Mouse (Mus musculus): ENCODE measurements around the gene Olfr1178. TPM values are rescaled to one million over a fixed set of nuclear protein-coding genes. Genes with fewer than 3 reads are reported as not detected.

The Olfr1178 gene
- polyA plus RNA-seq (2015; fragmentation: Nextera tagmentation; extraction: Ambion mirVana) = not detected in 2 replicates

- ATAC-seq (replicated peaks; ENCODE audit: extremely low read depth, insufficient read depth, low FRiP score) = no peak
- no peaks in the 10 kb centered on the region for H3K4me1 ChIP-seq (ENCODE audit: control insufficient read depth, insufficient read depth, low read length)
- no peak within 1 kb of the TSS for H3K4me3 ChIP-seq (ENCODE audit: low read length)
- no peaks in the 10 kb centered on the region for H3K9me3 ChIP-seq (replicated peaks; ENCODE audit: control insufficient read depth, low read length)
- no peak within 1 kb of the TSS for H3K4me2 ChIP-seq (ENCODE audit: low read depth, low read length)
- WGBS = 74% methylated on average over 1 of the region's 1 CpGs
- no peaks in the 10 kb centered on the region for H3K36me3 ChIP-seq (ENCODE audit: control insufficient read depth, insufficient read depth)
- H3K27ac ChIP-seq (ENCODE audit: low read length) = no peak within 1 kb of the TSS
- H3K9ac ChIP-seq (ENCODE audit: low read length) = no peak within 1 kb of the TSS
- H3K27me3 ChIP-seq (ENCODE audit: control insufficient read depth, insufficient read depth, low read length) = no peaks in the 10 kb centered on the region
Measured at GRCm38 (mm10) chr2:88386762-88387161, at the start of gene Olfr1178. TSS of gene Olfr1178 (plus strand) at chr2:88387062.

GRCm38 (mm10) chr2:88346392-88346791 is 40.5 kb upstream of the Olfr1178 start, which contains the start of gene Olfr1177-ps:
TSS of gene Olfr1177-ps (minus strand) at chr2:88346492.
- H3K4me3 ChIP-seq (ENCODE audit: low read length) = no peak within 1 kb of the TSS
- no peak within 1 kb of the TSS for H3K27ac ChIP-seq (ENCODE audit: low read length)
- no peaks in the 10 kb centered on the region for H3K9me3 ChIP-seq (replicated peaks; ENCODE audit: control insufficient read depth, low read length)
- no peaks in the 10 kb centered on the region for H3K36me3 ChIP-seq (ENCODE audit: control insufficient read depth, insufficient read depth)
- no peak within 1 kb of the TSS for H3K4me2 ChIP-seq (ENCODE audit: low read depth, low read length)
- WGBS = 55% methylated on average over 1 of the region's 1 CpGs
- no peak within 1 kb of the TSS for H3K9ac ChIP-seq (ENCODE audit: low read length)
- no peaks in the 10 kb centered on the region for H3K27me3 ChIP-seq (ENCODE audit: control insufficient read depth, insufficient read depth, low read length)
- H3K4me1 ChIP-seq (ENCODE audit: control insufficient read depth, insufficient read depth, low read length) = no peaks in the 10 kb centered on the region
- no peak for ATAC-seq (replicated peaks; ENCODE audit: extremely low read depth, insufficient read depth, low FRiP score)

GRCm38 (mm10) chr2:88356304-88356703 is 30.6 kb upstream of the Olfr1178 start:
- H3K4me2 ChIP-seq (ENCODE audit: low read depth, low read length) = no peak overlapping the region
- no peaks in the 10 kb centered on the region for H3K27me3 ChIP-seq (ENCODE audit: control insufficient read depth, insufficient read depth, low read length)
- no peaks in the 10 kb centered on the region for H3K9me3 ChIP-seq (replicated peaks; ENCODE audit: control insufficient read depth, low read length)
- no peak for ATAC-seq (replicated peaks; ENCODE audit: extremely low read depth, insufficient read depth, low FRiP score)
- H3K4me3 ChIP-seq (ENCODE audit: low read length) = no peak overlapping the region
- H3K27ac ChIP-seq (ENCODE audit: low read length) = no peak overlapping the region
- no peak overlapping the region for H3K9ac ChIP-seq (ENCODE audit: low read length)
- no peaks in the 10 kb centered on the region for H3K4me1 ChIP-seq (ENCODE audit: control insufficient read depth, insufficient read depth, low read length)
- 3% methylated on average over 2 of the region's 2 CpGs for WGBS
- H3K36me3 ChIP-seq (ENCODE audit: control insufficient read depth, insufficient read depth) = no peaks in the 10 kb centered on the region

GRCm38 (mm10) chr2:88406353-88406752 is 19.5 kb downstream of the Olfr1178 start, which contains the start of gene Olfr1179:
TSS of gene Olfr1179 (minus strand) at chr2:88406453.
- H3K4me3 ChIP-seq (ENCODE audit: low read length) = no peak within 1 kb of the TSS
- no peak within 1 kb of the TSS for H3K27ac ChIP-seq (ENCODE audit: low read length)
- no peaks in the 10 kb centered on the region for H3K4me1 ChIP-seq (ENCODE audit: control insufficient read depth, insufficient read depth, low read length)
- H3K4me2 ChIP-seq (ENCODE audit: low read depth, low read length) = no peak within 1 kb of the TSS
- no peaks in the 10 kb centered on the region for H3K9me3 ChIP-seq (replicated peaks; ENCODE audit: control insufficient read depth, low read length)
- no peaks in the 10 kb centered on the region for H3K27me3 ChIP-seq (ENCODE audit: control insufficient read depth, insufficient read depth, low read length)
- no peak within 1 kb of the TSS for H3K9ac ChIP-seq (ENCODE audit: low read length)
- no peaks in the 10 kb centered on the region for H3K36me3 ChIP-seq (ENCODE audit: control insufficient read depth, insufficient read depth)
- no peak for ATAC-seq (replicated peaks; ENCODE audit: extremely low read depth, insufficient read depth, low FRiP score)
- 69% methylated on average over 3 of the region's 3 CpGs for WGBS

GRCm38 (mm10) chr2:88419051-88419450 is 32.2 kb downstream of the Olfr1178 start, which contains the start of gene Olfr1180:
TSS of gene Olfr1180 (minus strand) at chr2:88419151.
- ATAC-seq (replicated peaks; ENCODE audit: extremely low read depth, insufficient read depth, low FRiP score) = no peak
- Histone ChIP-seq H3K27me3 (ENCODE audit: control insufficient read depth, insufficient read depth, low read length) (no peaks in the 10 kb centered on the region), H3K4me3 (ENCODE audit: low read length) (no peak within 1 kb of the TSS), H3K27ac (ENCODE audit: low read length) (no peak within 1 kb of the TSS), H3K4me2 (ENCODE audit: low read depth, low read length) (no peak within 1 kb of the TSS), H3K9ac (ENCODE audit: low read length) (no peak within 1 kb of the TSS), H3K9me3 (replicated peaks; ENCODE audit: control insufficient read depth, low read length) (no peaks in the 10 kb centered on the region), H3K4me1 (ENCODE audit: control insufficient read depth, insufficient read depth, low read length) (no peaks in the 10 kb centered on the region), H3K36me3 (ENCODE audit: control insufficient read depth, insufficient read depth) (no peaks in the 10 kb centered on the region)
- 56% methylated on average over 2 of the region's 2 CpGs for WGBS

- no peak for ATAC-seq (replicated peaks; ENCODE audit: extremely low read depth, insufficient read depth, low FRiP score)
- H3K27ac ChIP-seq (ENCODE audit: low read length) = no peak within 1 kb of the TSS
- H3K9ac ChIP-seq (ENCODE audit: low read length) = no peak within 1 kb of the TSS
- H3K27me3 ChIP-seq (ENCODE audit: control insufficient read depth, insufficient read depth, low read length) = no peaks in the 10 kb centered on the region
- H3K4me3 ChIP-seq (ENCODE audit: low read length) = no peak within 1 kb of the TSS
- WGBS = 88% methylated on average over 1 of the region's 1 CpGs
- no peaks in the 10 kb centered on the region for H3K36me3 ChIP-seq (ENCODE audit: control insufficient read depth, insufficient read depth)
- H3K9me3 ChIP-seq (replicated peaks; ENCODE audit: control insufficient read depth, low read length) = no peaks in the 10 kb centered on the region
- H3K4me2 ChIP-seq (ENCODE audit: low read depth, low read length) = no peak within 1 kb of the TSS
- no peaks in the 10 kb centered on the region for H3K4me1 ChIP-seq (ENCODE audit: control insufficient read depth, insufficient read depth, low read length)
Measured at GRCm38 (mm10) chr2:88426071-88426470, 39.2 kb downstream of the Olfr1178 start, which contains the start of gene Olfr1181. TSS of gene Olfr1181 (minus strand) at chr2:88426171.

- Histone ChIP-seq H3K27ac (ENCODE audit: low read length) (no peak within 1 kb of the TSS), H3K9me3 (replicated peaks; ENCODE audit: control insufficient read depth, low read length) (no peaks in the 10 kb centered on the region)
- 87% methylated on average over 1 of the region's 1 CpGs for WGBS
Measured at GRCm38 (mm10) chr2:88449031-88449430, 62.2 kb downstream of the Olfr1178 start, which contains the start of gene Gm13757. TSS of gene Gm13757 (minus strand) at chr2:88449131.

More at GRCm38 (mm10) chr2:88449031-88449430, 62.2 kb downstream of the Olfr1178 start, which contains the start of gene Gm13757:
- H3K4me2 ChIP-seq (ENCODE audit: low read depth, low read length) = no peak within 1 kb of the TSS
- no peak for ATAC-seq (replicated peaks; ENCODE audit: extremely low read depth, insufficient read depth, low FRiP score)
- no peaks in the 10 kb centered on the region for H3K36me3 ChIP-seq (ENCODE audit: control insufficient read depth, insufficient read depth)
- H3K4me1 ChIP-seq (ENCODE audit: control insufficient read depth, insufficient read depth, low read length) = no peaks in the 10 kb centered on the region
- H3K4me3 ChIP-seq (ENCODE audit: low read length) = no peak within 1 kb of the TSS
- no peaks in the 10 kb centered on the region for H3K27me3 ChIP-seq (ENCODE audit: control insufficient read depth, insufficient read depth, low read length)
- H3K9ac ChIP-seq (ENCODE audit: low read length) = no peak within 1 kb of the TSS

Other genes with a start within 250 kb of the Olfr1178 start
- gene Olfr1167, start 231.9 kb upstream of the Olfr1178 start, polyA plus RNA-seq (2015; fragmentation: Nextera tagmentation; extraction: Ambion mirVana) = not detected in 2 replicates
- gene Olfr1168, start 205.2 kb upstream of the Olfr1178 start, polyA plus RNA-seq (2015; fragmentation: Nextera tagmentation; extraction: Ambion mirVana) = not detected in 2 replicates
- not detected in 2 replicates for gene Olfr1170, start 158.7 kb upstream of the Olfr1178 start, polyA plus RNA-seq (2015; fragmentation: Nextera tagmentation; extraction: Ambion mirVana)
- gene Olfr1173, start 107.2 kb upstream of the Olfr1178 start, polyA plus RNA-seq (2015; fragmentation: Nextera tagmentation; extraction: Ambion mirVana) = 0.03 TPM in 1 of 2 replicates, not detected in the other
- gene Olfr1174-ps, start 71.9 kb upstream of the Olfr1178 start, polyA plus RNA-seq (2015; fragmentation: Nextera tagmentation; extraction: Ambion mirVana) = not detected in 2 replicates
- gene Olfr1175-ps, start 59.8 kb upstream of the Olfr1178 start, polyA plus RNA-seq (2015; fragmentation: Nextera tagmentation; extraction: Ambion mirVana) = not detected in 2 replicates
- not detected in 2 replicates for gene Olfr1176, start 50.3 kb upstream of the Olfr1178 start, polyA plus RNA-seq (2015; fragmentation: Nextera tagmentation; extraction: Ambion mirVana)
- not detected in 2 replicates for gene Olfr1177-ps, start 40.6 kb upstream of the Olfr1178 start, polyA plus RNA-seq (2015; fragmentation: Nextera tagmentation; extraction: Ambion mirVana)
- not detected in 2 replicates for gene Olfr1179, start 19.4 kb downstream of the Olfr1178 start, polyA plus RNA-seq (2015; fragmentation: Nextera tagmentation; extraction: Ambion mirVana)
- gene Olfr1180, start 32.1 kb downstream of the Olfr1178 start, polyA plus RNA-seq (2015; fragmentation: Nextera tagmentation; extraction: Ambion mirVana) = not detected in 2 replicates
- not detected in 2 replicates for gene Olfr1181, start 39.1 kb downstream of the Olfr1178 start, polyA plus RNA-seq (2015; fragmentation: Nextera tagmentation; extraction: Ambion mirVana)
- not detected in 2 replicates for gene Gm13757, start 62.1 kb downstream of the Olfr1178 start, polyA plus RNA-seq (2015; fragmentation: Nextera tagmentation; extraction: Ambion mirVana)
- gene Olfr1183, start 67.8 kb downstream of the Olfr1178 start, polyA plus RNA-seq (2015; fragmentation: Nextera tagmentation; extraction: Ambion mirVana) = not detected in 2 replicates
- not detected in 2 replicates for gene Olfr1184, start 96.5 kb downstream of the Olfr1178 start, polyA plus RNA-seq (2015; fragmentation: Nextera tagmentation; extraction: Ambion mirVana)
- gene Olfr1185-ps1, start 106.3 kb downstream of the Olfr1178 start, polyA plus RNA-seq (2015; fragmentation: Nextera tagmentation; extraction: Ambion mirVana) = not detected in 2 replicates
- not detected in 2 replicates for gene Olfr1186, start 131.5 kb downstream of the Olfr1178 start, polyA plus RNA-seq (2015; fragmentation: Nextera tagmentation; extraction: Ambion mirVana)
- gene Olfr1188, start 169.9 kb downstream of the Olfr1178 start, polyA plus RNA-seq (2015; fragmentation: Nextera tagmentation; extraction: Ambion mirVana) = not detected in 2 replicates
- not detected in 2 replicates for gene Olfr1189, start 199.4 kb downstream of the Olfr1178 start, polyA plus RNA-seq (2015; fragmentation: Nextera tagmentation; extraction: Ambion mirVana)

Measured in heart, embryonic 16.5 days (tissue).